Mouse (Mus musculus) layer of hippocampus, postnatal 36 days (tissue): ENCODE measurements around the gene Ccdc24. TPM values are rescaled to one million over a fixed set of nuclear protein-coding genes. Genes with fewer than 3 reads are reported as not detected.

ENCODE experiments used
- DNase-seq, 2 experiments: peaks; one replicate each; pipeline ENCODE4 v3.0.0; 2022
- total RNA-seq, 2 experiments: library from RNA; stranded (reverse); gene quantifications; 2 replicates each; pipeline ENCODE4 v1.2.3; 2021

Ccdc24 gene
- total RNA-seq, 2 experiments from 2014 or later = 0.52 to 1.5 TPM

- peak in 1 of 2 experiments; percentile 42 for DNase-seq
Observed at GRCm38 (mm10) chr4:117829260-117830123, 42.9 kb downstream of the Ccdc24 start.

GRCm38 (mm10) chr4:117828572-117829145 lies 43.7 kb downstream of the Ccdc24 start:
- no peak for DNase-seq

GRCm38 (mm10) chr4:117818032-117818431 lies 54.3 kb downstream of the Ccdc24 start:
- DNase-seq = no peak

- no peak for DNase-seq
Observed at GRCm38 (mm10) chr4:117816776-117817175, 55.6 kb downstream of the Ccdc24 start.

Other genes with a start within 250 kb of the Ccdc24 start
- gene Dmap1, start 190.3 kb downstream of the Ccdc24 start, total RNA-seq = 10 to 100 TPM; 35.0 to 36.8 TPM
- gene Gm12845, start 148.1 kb downstream of the Ccdc24 start, total RNA-seq = not detected
- gene Klf17, start 106.9 kb downstream of the Ccdc24 start, total RNA-seq = not detected
- 10 to 100 TPM; 34.7 to 38.8 TPM for gene Slc6a9, start 38.1 kb downstream of the Ccdc24 start, total RNA-seq
- 10 to 100 TPM; 65.9 to 67.0 TPM for gene B4galt2, start 10.9 kb upstream of the Ccdc24 start, total RNA-seq
- gene Atp6v0b, start 14.8 kb upstream of the Ccdc24 start, total RNA-seq = 100 to 1,000 TPM; 418 to 429 TPM
- gene Dph2, start 19.5 kb upstream of the Ccdc24 start, total RNA-seq = 10 to 100 TPM; 10.9 to 11.5 TPM
- 100 to 1,000 TPM; 120 to 130 TPM for gene Ipo13, start 42.4 kb upstream of the Ccdc24 start, total RNA-seq
- 1 to 10 TPM; 1.1 to 1.9 TPM for gene Artn, start 57.2 kb upstream of the Ccdc24 start, total RNA-seq